Mouse (Mus musculus) heart, adult 9 months (tissue): Measurements from ENCODE around the gene Esp8.
"Not testable (repeated sequence)": the region's sequence is repeated elsewhere in the genome, so short reads cannot be mapped to it uniquely, and the experiment has no call there.

Experiments
- DNase-seq, 2 experiments: peaks; one replicate each; pipeline ENCODE4 v3.0.0; 2022; ENCODE audit warnings: low spot score in 2 of 2

Esp8 gene

GRCm38 (mm10) chr17:40519818-40520217 is at the start of gene Esp8:
Gene Esp8, plus strand, starts transcription at chr17:40520022.
- DNase-seq, result no peak

- not testable (repeated sequence) for DNase-seq
These were observed 36.3 kb upstream of the Esp8 start for GRCm38 (mm10) chr17:40483566-40483965.

DNA sequence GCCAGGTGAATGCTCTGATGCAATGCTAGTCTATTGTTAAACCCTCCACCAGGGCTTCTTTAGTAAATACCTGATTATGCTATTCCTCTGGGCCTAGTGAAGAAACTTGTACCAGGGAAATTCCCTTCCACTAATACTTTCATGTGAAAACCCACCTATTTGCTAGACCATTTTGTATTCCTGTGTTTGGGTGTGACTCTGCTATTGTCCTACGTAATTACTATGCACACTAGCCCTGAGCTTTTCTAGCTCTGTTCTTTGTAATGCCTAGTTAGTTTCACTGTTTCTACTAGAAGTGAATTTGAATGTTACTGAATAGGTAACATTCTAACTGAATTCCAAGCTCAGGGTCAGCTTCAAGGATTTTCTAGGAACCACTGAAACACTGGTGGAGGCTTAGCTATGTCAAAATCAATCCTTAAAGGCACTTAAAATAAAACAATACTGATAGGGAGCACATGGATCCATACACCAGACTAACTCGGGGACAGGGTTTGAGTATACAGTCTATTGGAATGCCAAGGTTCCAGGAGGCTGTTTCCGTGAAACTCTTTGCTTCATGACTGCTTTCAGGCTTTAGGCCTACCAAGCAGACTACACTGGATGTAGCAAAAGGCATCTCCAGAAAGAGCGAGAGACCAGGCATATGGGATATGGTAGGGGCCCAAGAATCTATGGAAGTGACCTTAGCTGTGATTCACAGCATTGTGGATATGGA is 24.2 kb upstream of the Esp8 start:
- DNase-seq, result not testable (repeated sequence)

DNA sequence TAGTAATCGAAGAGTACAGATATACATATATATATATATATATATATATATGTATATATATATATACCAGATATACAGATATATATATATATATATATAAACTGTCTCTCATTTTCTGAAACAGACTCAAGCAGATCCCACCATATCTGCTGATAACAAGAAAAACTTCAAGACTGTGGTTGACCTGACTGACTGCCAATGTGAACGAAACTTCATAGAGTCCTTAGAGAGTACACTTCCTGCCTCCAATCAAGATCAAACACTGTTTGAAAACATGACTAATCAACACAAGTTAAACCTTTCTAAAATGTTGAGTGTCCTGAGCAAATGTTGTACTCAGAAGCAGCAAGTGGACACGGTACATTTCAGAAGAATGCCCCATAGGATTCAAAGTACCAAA is 10.0 kb downstream of the Esp8 start:
- DNase-seq, result no peak

DNA sequence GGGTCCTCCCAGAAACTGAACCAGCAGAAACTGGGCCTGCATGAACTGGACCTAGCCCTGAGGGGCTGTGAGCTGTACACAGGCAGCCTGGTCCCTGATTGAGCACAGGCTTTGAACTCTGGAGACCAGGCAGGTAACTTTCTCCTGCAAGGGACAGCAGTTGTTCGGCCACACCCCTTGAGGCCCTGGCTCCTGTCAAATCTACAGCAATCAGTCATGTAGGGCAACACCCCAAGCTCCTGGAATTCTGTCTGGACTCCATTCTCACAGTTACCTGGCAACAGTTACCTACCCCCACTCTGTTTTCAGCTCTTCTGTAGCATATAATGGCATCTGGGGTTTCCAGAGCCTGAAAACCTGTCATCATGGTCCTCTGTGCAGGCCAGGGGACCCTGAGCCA is 11.3 kb downstream of the Esp8 start:
- DNase-seq, result no peak

- not testable (repeated sequence) for DNase-seq
These were observed 27.2 kb downstream of the Esp8 start for GRCm38 (mm10) chr17:40547005-40547404.

DNA sequence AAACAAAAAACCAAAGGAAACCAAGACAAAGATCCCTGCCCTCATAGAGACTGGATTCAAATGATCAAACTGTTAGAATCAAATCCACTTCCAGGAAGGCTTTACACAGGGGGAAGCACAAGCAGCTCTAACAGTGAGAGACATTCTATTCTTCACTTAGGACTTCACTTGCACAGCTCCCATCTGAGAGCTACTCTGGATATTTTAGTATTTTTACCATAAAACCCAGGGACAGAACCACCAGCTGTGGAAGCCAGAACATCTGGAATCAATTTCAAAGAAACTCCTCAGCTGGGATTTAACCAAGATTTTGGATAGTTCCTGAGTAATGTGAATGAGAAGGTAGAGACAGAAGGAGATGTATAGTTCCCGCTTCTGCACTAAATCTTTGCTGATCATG is 33.6 kb downstream of the Esp8 start:
- DNase-seq, result no peak

DNA sequence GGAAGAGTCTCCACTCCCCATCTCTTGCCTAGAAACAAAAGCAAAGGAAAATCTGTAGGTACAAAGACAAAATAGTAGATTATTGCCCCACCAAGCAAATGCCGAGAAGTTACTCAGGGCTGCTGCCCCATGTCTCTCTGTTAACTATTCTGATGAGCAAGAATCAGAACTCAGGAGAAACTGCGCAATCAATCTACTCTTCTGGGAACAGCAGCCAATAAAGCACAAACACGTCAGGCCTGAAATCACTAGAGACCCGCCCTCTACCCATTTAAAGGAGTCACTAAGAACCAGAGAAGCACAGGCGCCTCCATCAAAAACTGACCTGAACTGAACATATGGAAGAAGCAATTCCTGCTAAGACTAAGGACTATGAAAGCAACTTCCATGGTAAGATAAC is 41.4 kb downstream of the Esp8 start, which contains the start of gene Esp6:
TSS of gene Esp6 (plus strand) at position 301 of the 400 bp plus-strand sequence.
- DNase-seq, result no peak
